Mouse (Mus musculus) left cerebral cortex, adult 8-10 months (tissue): Measurements from ENCODE around the gene Ccin. TPM values are rescaled to one million over a fixed set of nuclear protein-coding genes. Genes with fewer than 3 reads are reported as not detected.

Source experiments
- DNase-seq, 2 experiments: peaks; one replicate each; pipeline ENCODE4 v3.0.0; 2022; ENCODE audit warnings: low spot score in 2 of 2
- total RNA-seq, 4 experiments: library from RNA; stranded (reverse); gene quantifications; 2 replicates each; pipeline ENCODE4 v1.2.4; 2022

Ccin gene
- not detected for total RNA-seq

GRCm38 (mm10) chr4:43983181-43983580, at the start of gene Ccin:
Ccin (plus strand) TSS chr4:43983483.
- no peak for DNase-seq

DNA sequence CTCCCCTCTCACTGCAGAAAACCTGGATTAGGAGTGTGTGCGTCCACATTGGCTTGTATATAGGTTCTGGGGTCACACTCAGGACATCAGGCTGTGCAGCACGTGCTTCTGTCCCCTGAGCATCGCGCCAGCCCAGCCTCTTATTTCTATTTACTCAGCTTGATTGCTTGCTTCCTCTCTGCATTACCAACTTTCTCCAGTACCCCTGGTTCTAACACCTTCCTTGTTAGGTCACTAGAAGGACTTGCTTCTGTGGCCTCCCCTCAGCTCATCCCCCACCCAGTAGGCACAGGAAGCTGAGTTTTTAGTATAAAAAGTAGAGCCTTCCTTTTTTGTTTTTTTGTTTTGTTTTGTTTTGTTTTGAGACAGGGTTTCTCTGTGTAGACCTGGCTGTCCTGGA, 47.1 kb upstream of the Ccin start:
- no peak for DNase-seq

- DNase-seq: no peak
These were observed 46.3 kb upstream of the Ccin start for GRCm38 (mm10) chr4:43936749-43937674.

DNA sequence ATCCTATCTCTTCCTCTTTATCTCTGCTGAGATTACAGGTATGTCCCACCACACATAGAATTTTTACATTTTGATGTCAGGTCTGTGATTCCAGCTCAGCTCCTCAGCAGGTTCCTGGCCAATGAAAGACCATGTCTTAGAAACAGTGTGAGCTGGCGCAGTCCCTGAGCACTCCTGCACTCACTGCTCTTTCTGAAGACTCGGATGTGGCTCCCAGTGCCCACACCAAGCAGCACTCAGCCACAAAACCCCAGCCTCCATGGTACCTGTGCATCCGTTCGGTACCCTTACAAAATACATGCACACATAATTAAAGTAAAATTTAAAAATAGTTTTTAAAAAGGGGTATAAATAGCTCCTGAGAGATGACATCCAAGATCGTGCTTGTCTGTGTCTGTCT, 42.0 kb upstream of the Ccin start:
- no peak for DNase-seq

DNA sequence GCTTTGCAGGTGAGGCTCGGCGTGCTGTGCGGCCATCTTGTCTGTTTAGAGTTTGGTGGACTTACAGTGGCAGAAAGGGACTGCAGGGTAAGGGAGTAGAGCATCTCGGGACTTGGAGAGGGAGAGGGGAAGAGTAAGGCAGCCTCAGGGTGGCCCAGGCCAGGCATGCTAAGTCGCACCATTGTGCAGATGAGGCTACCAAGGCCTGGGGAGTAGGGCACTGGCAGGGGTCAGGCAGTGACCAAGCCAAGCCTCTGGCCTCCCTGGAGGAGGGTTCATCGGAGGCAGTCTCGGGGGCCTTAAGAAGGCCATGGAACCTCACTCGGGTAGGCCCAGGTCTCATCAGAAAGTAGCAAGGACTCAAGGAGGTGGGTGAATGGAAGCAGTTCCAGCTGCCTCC, 40.9 kb upstream of the Ccin start:
- DNase-seq: no peak

DNA sequence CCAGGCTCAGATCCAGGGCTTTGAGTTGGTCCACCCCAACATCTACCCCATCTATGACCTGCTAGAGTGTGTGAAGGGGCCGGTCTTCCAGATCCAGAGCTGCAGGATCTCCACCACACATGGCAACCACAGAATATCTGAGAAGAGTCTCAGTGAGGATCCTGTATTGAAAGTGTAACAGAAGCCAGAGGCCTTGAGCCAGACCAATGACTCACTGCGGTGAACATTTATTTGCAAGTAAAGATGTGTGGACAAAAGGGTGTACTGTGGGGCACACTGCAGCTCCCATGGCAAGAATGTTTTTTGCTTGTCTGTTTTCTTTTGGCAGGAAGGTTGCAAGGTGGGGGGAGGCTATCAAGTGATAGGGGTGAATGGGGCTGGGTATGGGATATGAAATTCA, 35.7 kb upstream of the Ccin start:
- DNase-seq: no peak

- DNase-seq: peak; percentile 22 to 49
These were observed 25.9 kb upstream of the Ccin start, which contains the start of gene Glipr2 for GRCm38 (mm10) chr4:43957292-43957845. Glipr2 (plus strand) TSS chr4:43957401.

GRCm38 (mm10) chr4:43957846-43958461, 25.3 kb upstream of the Ccin start:
- DNase-seq: no peak

GRCm38 (mm10) chr4:43959523-43960179, 23.6 kb upstream of the Ccin start:
- no peak for DNase-seq

DNA sequence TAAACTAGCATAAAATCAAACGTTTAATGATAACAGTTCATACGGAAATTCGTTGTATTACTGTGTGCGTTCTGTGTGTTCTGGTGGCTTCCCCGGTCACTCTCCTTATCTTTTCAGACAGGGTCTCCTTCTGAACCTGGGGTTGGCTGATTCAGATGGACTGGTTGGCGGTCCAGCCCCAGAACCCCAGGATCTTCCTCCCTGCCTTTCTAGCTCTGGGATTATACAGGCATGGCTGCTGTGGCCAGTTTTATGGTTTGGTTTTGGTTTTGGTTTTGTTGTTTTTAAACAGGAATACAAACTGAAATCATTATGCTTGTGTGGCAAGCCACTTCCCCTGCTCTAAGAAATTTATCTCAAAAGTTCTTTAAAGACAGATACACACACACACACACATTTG, 23.1 kb upstream of the Ccin start:
- no peak for DNase-seq

DNA sequence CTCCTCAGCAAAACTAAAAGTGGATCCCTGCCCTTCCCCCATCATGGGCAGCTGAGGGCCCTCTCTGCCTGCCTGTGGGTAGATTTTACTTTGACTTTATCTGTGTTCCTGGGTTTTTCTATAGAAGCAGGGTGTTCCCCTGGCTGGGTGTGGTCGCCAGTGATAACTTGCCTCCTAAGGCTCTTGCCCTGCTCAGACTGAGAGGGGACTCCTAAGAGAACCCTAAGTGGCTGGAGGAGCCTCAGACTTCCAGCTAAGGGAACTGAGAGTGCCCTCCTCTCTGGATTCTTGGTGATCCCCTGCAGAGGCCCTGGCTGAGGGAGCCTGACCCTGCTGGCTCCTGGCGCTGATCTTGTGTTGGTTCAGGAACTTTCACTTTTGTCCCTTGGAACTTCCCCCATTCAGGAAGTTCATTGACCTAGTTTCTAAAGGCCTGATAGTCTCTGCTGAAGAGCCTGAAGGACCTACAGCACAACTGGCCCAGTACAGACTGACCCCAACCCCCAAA, 18.9 kb upstream of the Ccin start:
- DNase-seq: no peak

- DNase-seq: no peak
These were observed 18.2 kb upstream of the Ccin start for GRCm38 (mm10) chr4:43964951-43965684.

DNA sequence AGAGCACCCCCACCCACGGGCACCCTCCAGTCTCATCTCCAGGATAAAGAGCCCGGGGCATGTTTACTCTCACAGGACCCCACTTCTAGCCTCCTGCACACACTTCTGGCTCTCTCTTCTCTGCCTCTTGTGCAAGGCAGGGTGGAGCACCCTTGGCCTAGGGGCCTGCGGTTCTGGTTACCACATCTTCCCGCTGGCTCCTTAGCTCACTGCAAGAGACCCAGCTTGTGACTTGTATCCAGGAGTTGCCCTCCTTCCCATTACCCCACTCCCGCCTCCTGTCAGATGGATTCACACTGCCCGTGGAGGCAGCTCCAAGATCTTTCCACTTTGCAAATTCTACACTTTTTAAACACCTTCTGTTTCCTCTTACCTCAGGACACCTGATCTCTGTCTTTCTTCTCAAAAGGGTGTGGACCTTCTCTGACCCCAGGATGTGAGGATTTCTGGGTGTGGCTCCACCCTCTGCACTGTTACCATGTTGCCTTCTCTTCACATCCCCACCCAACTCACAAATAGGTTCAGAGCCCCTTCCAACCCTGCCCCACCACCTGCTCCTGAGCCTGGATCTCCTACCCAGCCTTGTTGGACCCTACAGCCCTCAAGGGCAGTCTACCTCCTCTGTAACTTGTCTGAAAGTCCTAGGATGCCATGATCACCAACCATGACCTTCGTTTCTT, 17.3 kb upstream of the Ccin start:
- no peak for DNase-seq

DNA sequence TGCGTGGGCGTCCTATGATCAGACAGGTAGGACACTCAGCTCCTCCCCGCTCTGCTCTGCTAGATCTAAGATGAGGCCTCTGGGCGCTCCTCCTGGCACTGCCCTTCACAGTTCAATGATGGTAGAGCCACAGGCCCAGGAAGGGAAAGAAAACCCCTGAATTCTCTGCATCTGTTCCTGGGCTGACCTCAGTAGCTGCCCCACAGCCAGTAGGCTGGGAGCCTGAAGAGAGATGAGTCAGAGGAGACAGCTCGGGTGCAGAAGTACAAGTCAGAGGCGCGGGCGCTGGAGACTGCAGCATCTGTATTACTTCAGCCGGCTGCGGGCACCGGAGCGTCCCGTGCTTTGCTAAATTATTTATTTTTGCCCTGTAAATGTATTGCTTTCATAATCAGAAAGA, 14.6 kb upstream of the Ccin start:
- DNase-seq: peak in 1 of 2 experiments; percentile 42

DNA sequence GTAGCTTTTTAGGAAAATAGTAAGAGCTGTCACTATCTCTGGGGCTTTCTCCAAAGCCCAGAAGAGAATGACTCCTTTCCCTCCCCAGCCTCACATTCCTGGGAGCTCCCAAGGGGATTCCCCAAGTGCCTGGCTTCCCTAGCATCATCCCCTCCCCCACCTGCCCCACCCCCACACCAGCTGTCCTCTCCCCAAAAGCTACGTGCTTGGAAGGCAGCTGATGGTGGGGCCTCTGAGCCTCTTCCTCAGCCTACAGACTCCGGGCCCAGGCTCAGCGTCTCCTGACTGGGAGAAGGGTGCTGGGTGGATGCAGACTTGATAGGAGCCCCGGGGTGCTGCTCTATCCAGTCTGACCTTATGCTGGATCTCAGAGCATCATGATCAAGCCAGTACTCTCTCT, 13.9 kb upstream of the Ccin start:
- DNase-seq: no peak

DNA sequence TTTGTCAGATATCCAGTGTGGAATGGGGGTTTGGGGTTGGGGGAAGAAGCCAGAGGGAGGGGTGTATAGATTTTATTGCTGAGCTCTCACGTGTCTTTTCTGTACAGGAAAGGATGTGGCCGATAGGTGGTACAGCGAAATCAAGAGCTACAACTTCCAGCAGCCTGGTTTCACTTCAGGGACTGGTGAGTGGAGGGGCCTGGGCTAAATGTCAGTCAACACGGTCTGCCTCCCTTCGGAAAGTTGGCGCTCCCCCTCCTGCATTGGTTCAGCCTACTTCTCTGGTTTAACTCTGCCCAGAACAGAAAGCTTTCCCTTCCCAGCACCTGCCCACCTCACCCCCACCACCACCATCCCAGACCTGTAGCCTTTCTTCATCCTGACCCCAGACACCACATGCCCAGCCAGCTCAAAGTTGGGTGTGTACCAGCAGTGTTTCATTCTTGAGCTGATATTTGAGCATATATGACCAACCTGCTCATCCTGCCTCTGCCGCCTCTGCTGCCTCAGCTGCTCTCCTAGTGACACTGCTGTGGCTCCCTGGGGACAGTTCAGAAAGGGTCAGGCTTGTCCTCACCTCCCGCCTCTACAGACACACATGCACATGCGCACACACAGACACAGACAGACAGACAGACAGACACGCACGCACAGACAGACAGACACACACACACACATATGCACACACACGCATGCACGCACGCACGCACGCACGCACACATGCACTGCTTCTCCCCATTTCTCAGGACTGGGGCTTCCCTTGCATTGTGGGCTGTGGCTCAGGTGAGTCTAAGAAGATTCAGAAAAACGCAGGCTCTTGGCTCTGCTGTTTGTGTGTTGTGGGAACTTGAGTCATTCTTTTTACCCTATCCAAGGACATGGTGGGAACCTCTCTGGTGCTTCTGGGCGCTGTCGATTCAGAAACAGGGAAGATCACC, 12.6 kb upstream of the Ccin start:
- DNase-seq: no peak

DNA sequence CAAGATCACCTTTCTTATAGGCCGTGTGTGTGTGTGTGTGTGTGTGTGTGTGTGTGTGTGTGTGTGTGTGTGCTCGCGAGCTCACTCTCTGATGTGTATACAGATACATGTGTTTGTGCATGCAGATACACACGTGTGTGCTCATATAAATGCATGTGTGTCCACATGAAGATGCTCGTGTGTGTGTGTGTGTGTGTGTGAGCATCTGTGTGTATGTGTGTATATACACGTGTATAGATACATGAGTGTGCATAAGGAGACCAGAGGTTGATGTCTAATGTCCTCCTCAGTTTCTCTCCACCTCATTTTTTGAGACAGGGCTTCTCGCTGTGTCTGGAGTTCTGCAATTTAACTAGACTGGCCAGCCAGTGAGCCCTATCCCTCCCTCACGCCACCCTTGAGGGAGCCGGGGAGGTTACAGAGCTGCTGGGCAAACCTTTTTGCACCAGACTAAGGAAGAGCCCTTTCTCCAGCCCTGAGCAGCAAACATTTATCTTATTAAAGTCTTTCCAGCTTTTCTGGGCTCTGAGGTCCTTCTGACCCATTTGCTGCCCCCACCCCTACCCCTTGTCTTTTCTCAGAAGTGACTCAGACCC, 11.6 kb upstream of the Ccin start:
- no peak for DNase-seq

DNA sequence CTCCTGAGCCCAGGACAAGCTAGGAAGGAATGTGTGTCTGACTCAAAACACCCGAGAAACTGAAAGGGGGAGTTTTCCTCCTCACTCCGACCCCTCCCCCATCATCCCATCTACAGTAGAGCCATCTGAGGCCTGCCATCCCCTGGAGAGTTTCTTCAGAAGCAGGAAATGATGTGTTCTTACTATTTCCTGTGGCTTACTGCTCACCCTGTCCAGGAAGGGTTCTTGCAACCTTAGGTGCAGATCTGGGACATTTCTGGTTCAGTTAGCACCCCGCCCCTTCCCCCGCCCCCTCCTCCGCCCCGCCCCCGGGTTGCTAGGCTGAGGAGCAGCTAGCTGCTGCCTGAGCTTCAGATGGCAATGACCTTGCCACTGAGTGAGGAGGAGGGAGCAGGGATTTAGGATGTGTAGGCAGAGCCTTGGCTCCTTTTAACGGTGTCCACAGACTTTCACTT, 11.1 kb upstream of the Ccin start:
- DNase-seq: no peak

DNA sequence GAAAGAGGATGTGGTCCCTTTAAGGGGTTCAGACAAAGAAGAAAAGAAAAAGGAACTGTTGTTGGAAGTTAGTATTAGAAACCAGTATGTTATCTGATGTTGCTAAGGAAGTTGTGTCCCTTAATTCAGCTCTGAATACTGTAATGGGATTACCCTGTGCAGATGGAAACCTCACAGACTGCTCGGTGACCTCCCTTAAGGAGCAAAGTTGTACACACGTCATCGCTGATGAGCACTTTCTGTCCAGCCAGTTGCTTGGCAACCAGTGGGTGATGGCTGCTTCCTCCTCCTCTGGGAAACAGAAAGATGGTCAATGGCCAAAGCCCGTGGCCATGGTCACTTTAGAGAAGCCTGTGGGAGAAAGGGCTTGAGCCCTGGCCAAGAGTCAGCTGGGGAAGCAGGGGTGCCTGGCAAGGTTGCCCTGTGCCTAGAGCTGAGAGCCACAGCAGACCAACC, 9.7 kb upstream of the Ccin start:
- DNase-seq: peak in 1 of 2 experiments; percentile 58
